Mouse (Mus musculus): ENCODE results near the gene Mast3. TPM values are rescaled to one million over a fixed set of nuclear protein-coding genes. Genes with fewer than 3 reads are reported as not detected.

Gene Mast3
- polyA plus RNA-seq, 1 experiment from 2014 or later: 5.0 TPM

DNA sequence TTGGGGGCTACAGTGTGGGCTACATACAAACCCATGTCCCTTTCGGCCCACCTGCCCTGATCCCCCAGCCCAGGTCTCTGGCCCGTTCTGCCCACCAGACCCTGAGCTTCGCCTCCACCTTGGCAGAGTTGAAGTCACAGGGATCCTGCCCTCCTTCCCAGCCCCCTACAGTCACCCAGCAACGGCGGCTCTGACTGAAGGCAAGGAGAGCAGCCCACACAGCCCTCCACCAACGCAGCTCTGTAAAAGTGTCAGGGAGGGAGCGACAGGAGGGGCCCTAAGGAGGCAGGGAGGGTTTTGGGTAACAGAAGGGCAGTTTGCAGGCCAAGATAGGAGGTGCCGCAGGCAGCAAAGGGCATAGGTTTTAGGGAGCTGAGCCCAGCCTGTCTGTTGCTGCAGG is 14.0 kb downstream of the Mast3 start:
- no peak for ATAC-seq (replicated peaks; ENCODE audit: insufficient number of reproducible peaks, insufficient read depth, low FRiP score, low read depth)
- peaks cover 35% of the 10 kb centered on the region for H3K4me1 ChIP-seq (replicated peaks)
- peak overlapping the region; percentile 88 for H3K4me2 ChIP-seq
- 0 out of 2 replicates have a peak overlapping the region, but pooled peaks have one; percentile 6 for H3K9ac ChIP-seq
- 63% methylated on average over 8 of the region's 8 CpGs for WGBS
- peaks cover 14% of the 10 kb centered on the region; the same call in 1 of the 2 replicates for H3K27me3 ChIP-seq
- peaks cover 15% of the 10 kb centered on the region for H3K36me3 ChIP-seq
- H3K4me3 ChIP-seq: peak overlapping the region; percentile 74; the same call in 1 of the 2 replicates
- no peaks in the 10 kb centered on the region for H3K9me3 ChIP-seq (replicated peaks)
- H3K27ac ChIP-seq: no peak overlapping the region

DNA sequence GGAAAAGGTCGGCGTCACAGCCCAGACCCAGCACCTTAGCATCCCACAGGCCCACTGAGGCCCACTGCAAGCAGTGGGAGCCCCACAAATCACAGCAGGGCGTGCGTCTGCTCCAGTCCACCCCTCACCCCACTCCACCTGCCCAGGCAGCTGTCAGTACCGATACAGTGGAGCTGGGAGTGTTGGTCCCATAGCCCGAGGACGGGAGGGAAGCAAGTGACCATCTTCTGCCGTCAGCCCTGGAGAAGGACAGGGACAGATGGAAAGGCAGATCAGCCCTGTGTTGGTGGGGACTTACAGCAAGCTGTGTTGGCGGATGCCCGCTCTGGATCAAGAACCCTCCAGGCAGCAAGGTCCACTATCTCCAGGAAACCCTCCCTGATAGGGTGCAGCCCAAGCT is 15.8 kb downstream of the Mast3 start:
- no peak for ATAC-seq (replicated peaks; ENCODE audit: insufficient number of reproducible peaks, insufficient read depth, low FRiP score, low read depth)
- H3K4me1 ChIP-seq (replicated peaks): peaks cover 35% of the 10 kb centered on the region
- H3K4me2 ChIP-seq: no peak overlapping the region
- H3K9me3 ChIP-seq (replicated peaks): no peaks in the 10 kb centered on the region
- H3K27ac ChIP-seq: no peak overlapping the region
- H3K27me3 ChIP-seq: peaks cover 5% of the 10 kb centered on the region; the same call in 1 of the 2 replicates
- H3K36me3 ChIP-seq: peaks cover 22% of the 10 kb centered on the region
- no peak overlapping the region for H3K4me3 ChIP-seq
- no peak overlapping the region for H3K9ac ChIP-seq
- 75% methylated on average over 10 of the region's 10 CpGs for WGBS

- Histone ChIP-seq H3K36me3 (peaks cover 28% of the 10 kb centered on the region), H3K9me3 (replicated peaks) (no peaks in the 10 kb centered on the region), H3K4me1 (replicated peaks) (peaks cover 35% of the 10 kb centered on the region), H3K9ac (no peak overlapping the region), H3K27me3 (no peaks in the 10 kb centered on the region), H3K4me2 (peak overlapping the region; percentile 3; the same call in 1 of the 2 replicates), H3K4me3 (0 out of 2 replicates have a peak overlapping the region, but pooled peaks have one; percentile 5), H3K27ac (no peak overlapping the region)
- WGBS: 24% methylated on average over 30 of the region's 30 CpGs
- ATAC-seq (replicated peaks; ENCODE audit: insufficient number of reproducible peaks, insufficient read depth, low FRiP score, low read depth): no peak
These were observed 16.8 kb downstream of the Mast3 start for GRCm38 (mm10) chr8:70787941-70788667.

DNA sequence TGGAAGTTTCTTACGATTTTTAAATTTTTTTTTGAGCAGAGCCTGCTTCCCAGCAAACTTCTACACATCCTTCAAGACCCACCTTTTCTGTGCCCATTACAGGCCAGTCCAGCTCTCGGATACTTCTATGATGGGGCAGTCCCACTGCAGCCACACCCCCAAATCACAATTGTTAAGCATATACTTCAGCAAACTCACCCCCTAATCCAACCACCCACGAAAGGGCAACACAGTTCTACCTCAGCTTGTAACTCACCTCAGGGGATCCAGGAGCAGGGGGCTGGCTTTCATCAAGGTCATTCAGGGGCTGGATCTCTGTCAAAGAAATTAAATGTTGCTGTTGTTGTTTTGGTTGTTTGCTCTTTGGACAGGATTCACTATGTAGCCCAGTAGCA is 17.8 kb downstream of the Mast3 start:
- Histone ChIP-seq H3K9ac (no peak overlapping the region), H3K4me1 (replicated peaks) (peaks cover 28% of the 10 kb centered on the region), H3K4me3 (no peak overlapping the region), H3K36me3 (peaks cover 31% of the 10 kb centered on the region), H3K9me3 (replicated peaks) (no peaks in the 10 kb centered on the region), H3K27me3 (no peaks in the 10 kb centered on the region), H3K27ac (no peak overlapping the region), H3K4me2 (no peak overlapping the region)
- WGBS: 93% methylated on average over 3 of the region's 3 CpGs
- ATAC-seq (replicated peaks; ENCODE audit: insufficient number of reproducible peaks, insufficient read depth, low FRiP score, low read depth): no peak

DNA sequence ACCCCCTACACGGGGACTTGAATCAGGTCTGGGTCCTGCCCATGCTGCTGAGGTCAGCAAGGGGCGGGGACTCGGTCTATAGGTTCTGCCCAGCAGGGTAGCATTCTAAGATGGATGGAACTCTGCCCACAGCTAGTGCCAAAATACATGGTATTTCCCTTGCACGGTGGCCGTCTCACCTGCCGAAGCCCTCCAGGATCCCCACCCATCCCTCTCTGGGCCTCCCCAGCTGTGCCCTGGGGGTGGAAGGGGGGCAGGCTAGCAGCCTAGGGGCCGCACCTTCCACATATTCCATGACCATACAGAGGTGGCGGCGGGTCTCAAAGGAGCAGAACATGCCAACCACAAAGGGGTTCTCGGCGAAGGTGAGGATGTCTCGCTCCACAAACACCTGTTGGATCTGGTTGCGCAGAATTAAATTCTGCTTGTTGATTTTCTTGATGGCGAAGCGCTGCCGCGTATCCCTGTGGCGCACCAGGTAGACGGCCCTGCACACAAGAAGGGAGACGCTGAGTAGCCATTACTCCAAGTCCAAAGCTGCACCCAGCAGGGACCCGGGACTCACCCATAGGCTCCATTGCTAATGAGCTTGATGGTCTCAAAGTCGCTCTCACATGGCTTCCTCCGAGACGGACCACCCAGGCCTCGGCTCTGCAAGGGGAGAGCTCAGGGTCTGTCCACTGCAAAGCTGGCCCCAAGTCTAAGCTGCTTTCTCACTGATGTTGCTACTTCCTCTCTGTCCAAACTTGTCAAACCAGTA is 18.4 kb downstream of the Mast3 start:
- H3K27me3 ChIP-seq: no peaks in the 10 kb centered on the region
- no peak overlapping the region for H3K4me3 ChIP-seq
- no peaks in the 10 kb centered on the region for H3K9me3 ChIP-seq (replicated peaks)
- H3K36me3 ChIP-seq: peaks cover 32% of the 10 kb centered on the region
- H3K4me1 ChIP-seq (replicated peaks): peaks cover 23% of the 10 kb centered on the region
- no peak overlapping the region for H3K27ac ChIP-seq
- no peak overlapping the region for H3K9ac ChIP-seq
- 88% methylated on average over 25 of the region's 25 CpGs for WGBS
- ATAC-seq (replicated peaks; ENCODE audit: insufficient number of reproducible peaks, insufficient read depth, low FRiP score, low read depth): no peak
- H3K4me2 ChIP-seq: no peak overlapping the region

DNA sequence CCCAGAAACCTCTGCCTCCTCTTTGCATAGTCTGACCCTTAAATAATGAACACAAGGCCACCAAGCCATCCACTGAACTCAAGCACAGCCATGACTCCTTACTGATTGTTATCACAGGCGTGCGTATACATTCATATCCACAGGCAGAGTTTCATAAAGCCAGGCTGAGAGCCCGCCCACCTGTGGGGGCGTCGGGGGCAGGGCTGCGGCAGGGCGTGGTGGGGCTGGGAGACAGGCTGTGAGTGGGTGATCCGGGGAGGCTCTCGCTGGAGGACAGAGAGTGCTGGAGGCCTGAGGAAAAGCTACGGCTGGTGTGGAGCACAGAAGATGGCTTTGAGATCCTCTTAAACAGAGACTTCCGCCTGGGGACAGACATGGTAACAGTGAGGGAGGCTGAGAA is 24.8 kb downstream of the Mast3 start:
- Histone ChIP-seq H3K36me3 (peaks cover 35% of the 10 kb centered on the region), H3K4me3 (no peak overlapping the region), H3K9ac (no peak overlapping the region), H3K27ac (no peak overlapping the region), H3K4me1 (replicated peaks) (peaks cover 25% of the 10 kb centered on the region), H3K9me3 (replicated peaks) (no peaks in the 10 kb centered on the region), H3K4me2 (no peak overlapping the region), H3K27me3 (no peaks in the 10 kb centered on the region)
- ATAC-seq (replicated peaks; ENCODE audit: insufficient number of reproducible peaks, insufficient read depth, low FRiP score, low read depth): no peak
- WGBS: 76% methylated on average over 11 of the region's 11 CpGs

DNA sequence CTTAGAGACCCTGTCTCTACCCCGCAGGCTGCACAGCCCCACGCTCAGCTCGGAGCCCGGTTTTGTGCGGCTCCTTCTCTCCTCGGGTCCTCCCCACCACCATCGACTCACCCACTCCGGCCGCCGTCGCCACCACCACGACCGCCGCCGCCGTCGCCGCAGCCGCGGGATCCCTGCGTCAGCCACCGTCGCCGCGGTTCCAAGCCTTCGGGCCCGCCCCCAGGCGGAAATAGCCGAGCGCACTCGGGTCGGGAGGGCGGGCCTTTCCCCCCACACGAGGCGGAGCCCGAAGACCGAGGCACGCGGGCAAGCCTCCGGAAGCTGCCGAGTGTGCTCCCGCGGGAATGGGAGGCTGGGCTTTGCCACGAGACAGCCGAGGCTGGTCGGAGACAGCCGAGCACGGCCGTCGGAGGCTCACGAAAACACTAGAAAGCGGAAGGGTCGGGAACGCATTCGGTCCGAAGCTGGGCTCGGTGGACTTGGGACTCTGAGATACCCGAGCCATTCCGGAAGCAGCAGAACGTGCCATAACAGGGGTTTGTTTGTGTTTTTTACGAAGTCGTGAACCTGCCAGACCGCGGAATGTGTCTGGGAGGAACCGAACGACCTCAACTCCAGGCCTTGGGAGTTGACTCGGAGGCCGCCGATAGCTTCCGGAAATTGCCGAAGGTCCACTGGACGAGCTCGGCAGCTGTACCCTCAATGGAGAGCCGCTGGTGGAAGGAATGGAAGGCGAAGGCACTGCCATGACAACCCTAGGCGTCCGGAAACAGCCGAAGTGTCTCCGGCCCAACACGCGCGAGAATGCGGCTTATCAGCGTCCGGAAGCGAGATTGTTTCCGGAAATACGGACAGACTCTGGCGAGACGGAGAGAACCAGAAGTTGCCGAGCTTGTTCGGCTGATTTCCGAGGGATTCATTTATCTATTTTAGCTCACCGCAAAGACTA is 28.1 kb downstream of the Mast3 start, which contains the start of gene Pik3r2:
Pik3r2 (minus strand) TSS at position 218 of the 949 bp plus-strand sequence.
- Histone ChIP-seq H3K4me1 (replicated peaks) (peaks cover 46% of the 10 kb centered on the region), H3K36me3 (peaks cover 36% of the 10 kb centered on the region), H3K27ac (peak within 1 kb of the TSS; percentile 98), H3K9ac (peak within 1 kb of the TSS; percentile 100), H3K9me3 (replicated peaks) (no peaks in the 10 kb centered on the region), H3K4me3 (peak within 1 kb of the TSS; percentile 92), H3K4me2 (peak within 1 kb of the TSS; percentile 96), H3K27me3 (no peaks in the 10 kb centered on the region)
- under 1% methylated on average over 94 of the region's 94 CpGs for WGBS
- peak; percentile 91 for ATAC-seq (replicated peaks; ENCODE audit: insufficient number of reproducible peaks, insufficient read depth, low FRiP score, low read depth)

DNA sequence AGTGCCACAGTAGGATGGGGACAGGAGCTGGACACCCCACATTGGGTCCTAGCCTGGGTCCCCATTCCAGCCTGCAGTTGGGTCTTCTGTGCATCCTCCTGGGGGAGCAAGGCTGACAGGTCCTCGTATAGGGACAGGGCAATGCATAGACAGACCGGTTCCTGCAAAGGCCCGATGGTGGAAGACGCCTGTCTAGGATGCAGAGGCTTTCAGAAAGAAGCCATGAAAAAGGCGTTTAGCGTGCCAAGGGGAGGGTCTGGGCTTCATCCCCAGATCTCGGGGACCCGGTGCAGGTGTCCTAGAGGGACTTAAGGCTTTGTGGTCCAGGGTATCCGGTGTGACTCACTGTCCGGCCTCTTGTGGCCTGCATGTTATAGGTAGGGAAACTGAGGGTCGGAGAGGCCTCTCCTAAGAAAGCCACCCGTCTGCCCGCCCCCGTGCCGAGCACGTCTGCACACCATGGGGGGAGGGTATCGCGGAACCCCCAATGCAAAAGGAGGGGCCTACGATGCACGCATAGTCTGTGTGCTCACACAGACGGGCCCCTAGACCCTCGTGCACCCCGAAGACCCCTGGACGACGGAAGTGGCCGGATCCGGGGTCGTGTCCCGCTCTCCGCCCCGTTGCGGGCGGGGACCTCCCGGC is 28.9 kb downstream of the Mast3 start:
- 4% methylated on average over 34 of the region's 34 CpGs for WGBS
- H3K27ac ChIP-seq: peak overlapping the region; percentile 98

DNA sequence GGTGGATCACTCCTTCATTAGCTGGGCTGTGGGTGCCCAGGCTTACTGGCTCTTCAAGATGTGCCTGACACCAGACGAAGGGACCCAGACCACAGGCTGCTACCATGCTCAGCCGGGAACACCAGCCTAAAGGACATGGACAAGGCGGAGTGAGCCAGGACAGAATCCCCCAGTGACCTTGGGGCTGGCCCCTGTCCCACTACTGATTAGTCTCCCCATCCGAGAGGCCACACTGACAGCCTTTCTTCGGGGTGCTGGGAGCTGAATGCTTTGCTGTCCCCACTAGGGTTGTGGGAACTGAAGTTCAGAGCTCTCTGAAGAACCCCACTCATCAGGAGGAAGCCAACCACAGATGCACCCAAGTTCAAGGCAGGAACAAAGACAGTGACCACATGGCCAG is 29.6 kb downstream of the Mast3 start:
- H3K4me2 ChIP-seq: peak overlapping the region; percentile 96
- H3K4me1 ChIP-seq (replicated peaks): peaks cover 46% of the 10 kb centered on the region
- H3K27ac ChIP-seq: no peak overlapping the region
- H3K9ac ChIP-seq: peak overlapping the region; percentile 100
- H3K27me3 ChIP-seq: no peaks in the 10 kb centered on the region
- ATAC-seq (replicated peaks; ENCODE audit: insufficient number of reproducible peaks, insufficient read depth, low FRiP score, low read depth): no peak
- 82% methylated on average over 5 of the region's 5 CpGs for WGBS
- H3K4me3 ChIP-seq: peak overlapping the region; percentile 92
- H3K9me3 ChIP-seq (replicated peaks): no peaks in the 10 kb centered on the region
- peaks cover 38% of the 10 kb centered on the region for H3K36me3 ChIP-seq

More for the DNA sequence above, 28.9 kb downstream of the Mast3 start:
- H3K9me3 ChIP-seq (replicated peaks): no peaks in the 10 kb centered on the region
- peaks cover 46% of the 10 kb centered on the region for H3K4me1 ChIP-seq (replicated peaks)
- no peak for ATAC-seq (replicated peaks; ENCODE audit: insufficient number of reproducible peaks, insufficient read depth, low FRiP score, low read depth)
- peaks cover 38% of the 10 kb centered on the region for H3K36me3 ChIP-seq
- H3K4me2 ChIP-seq: peak overlapping the region; percentile 96
- H3K27me3 ChIP-seq: no peaks in the 10 kb centered on the region
- H3K9ac ChIP-seq: peak overlapping the region; percentile 100
- H3K4me3 ChIP-seq: peak overlapping the region; percentile 92

DNA sequence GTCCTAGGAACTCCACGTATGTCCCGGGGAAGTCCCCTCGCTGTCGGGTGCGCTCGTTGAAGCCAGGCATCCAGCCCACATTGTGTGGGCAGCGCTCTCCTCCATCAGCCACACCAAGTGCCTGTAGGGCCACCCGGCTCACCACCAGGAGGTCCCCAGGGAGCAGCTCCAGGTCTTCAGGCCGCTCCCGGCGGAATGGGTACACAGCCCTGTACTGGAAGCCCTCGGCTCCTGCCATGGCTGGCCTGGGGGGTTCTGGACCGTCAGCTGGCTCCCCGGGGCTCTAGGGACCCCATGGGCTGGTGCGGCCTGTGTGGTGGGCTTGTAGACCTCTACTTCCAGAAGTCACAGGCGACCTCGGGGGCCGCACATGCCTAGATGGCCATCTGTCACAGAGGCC is 30.1 kb downstream of the Mast3 start:
- Histone ChIP-seq H3K9me3 (replicated peaks) (no peaks in the 10 kb centered on the region), H3K36me3 (peaks cover 37% of the 10 kb centered on the region), H3K27me3 (no peaks in the 10 kb centered on the region), H3K4me3 (no peak overlapping the region), H3K4me1 (replicated peaks) (peaks cover 46% of the 10 kb centered on the region), H3K9ac (peak overlapping the region; percentile 100; the same call in 1 of the 2 replicates), H3K27ac (no peak overlapping the region), H3K4me2 (0 out of 2 replicates have a peak overlapping the region, but pooled peaks have one; percentile 96)
- no peak for ATAC-seq (replicated peaks; ENCODE audit: insufficient number of reproducible peaks, insufficient read depth, low FRiP score, low read depth)
- WGBS: 93% methylated on average over 18 of the region's 18 CpGs
